Mouse (Mus musculus) neural tube, embryonic 12.5 days (tissue): ENCODE results near the gene Ap1s3. TPM values are rescaled to one million over a fixed set of nuclear protein-coding genes. Genes with fewer than 3 reads are reported as not detected.

Experiments used
- ATAC-seq: fragments of 200-750 bp; cut with Nextera tagmentation; 2 replicates; pipeline ENCODE4 v1.8.0; 2017; ENCODE audit warnings: low read depth, mild to moderate bottlenecking, moderate TSS enrichment, moderate library complexity; ENCODE audit not compliant: low FRiP score
- H3K27ac ChIP-seq: fragments of 300-500 bp; sonication (generic); 2 replicates; pipeline ENCODE4 v1.5.1; 2016
- H3K27me3 ChIP-seq: fragments of 300-500 bp; sonication (generic); replicated peaks from 2 replicates; pipeline ENCODE4 v1.6.1; 2016; ENCODE audit warnings: mild to moderate bottlenecking
- H3K36me3 ChIP-seq: fragments of 300-500 bp; sonication (generic); 2 replicates; pipeline ENCODE4 v1.6.1; 2016; ENCODE audit warnings: mild to moderate bottlenecking
- H3K4me1 ChIP-seq: fragments of 300-500 bp; sonication (generic); 2 replicates; pipeline ENCODE4 v1.6.1; 2016
- H3K4me2 ChIP-seq: fragments of 300-500 bp; sonication (generic); replicated peaks from 2 replicates; pipeline ENCODE4 v1.6.1; 2016; ENCODE audit warnings: mild to moderate bottlenecking
- H3K4me3 ChIP-seq: fragments of 300-500 bp; sonication (generic); 2 replicates; pipeline ENCODE4 v1.5.1; 2016
- H3K9ac ChIP-seq: fragments of 300-500 bp; sonication (generic); 2 replicates; pipeline ENCODE4 v1.6.1; 2016; ENCODE audit warnings: mild to moderate bottlenecking
- H3K9me3 ChIP-seq: fragments of 300-500 bp; sonication (generic); 2 replicates; pipeline ENCODE4 v1.6.1; 2016; ENCODE audit warnings: mild to moderate bottlenecking
- WGBS: fragments of 180-500 bp; shearing (Covaris S2); methylation state at CpG from one replicate; pipeline ENCODE4 v1.1.7; 2016; 5-methylcytosine and 5-hydroxymethylcytosine counted together
- polyA plus RNA-seq: library from polyadenylated mRNA; unstranded; fragments of >200 nt; fragmentation: Nextera tagmentation; extraction: Ambion mirVana; gene quantifications from 2 replicates; pipeline ENCODE4 v1.2.1, GENCODE M21; 2016

Ap1s3 gene
- polyA plus RNA-seq, 1 experiment from 2014 or later, result not detected

DNA sequence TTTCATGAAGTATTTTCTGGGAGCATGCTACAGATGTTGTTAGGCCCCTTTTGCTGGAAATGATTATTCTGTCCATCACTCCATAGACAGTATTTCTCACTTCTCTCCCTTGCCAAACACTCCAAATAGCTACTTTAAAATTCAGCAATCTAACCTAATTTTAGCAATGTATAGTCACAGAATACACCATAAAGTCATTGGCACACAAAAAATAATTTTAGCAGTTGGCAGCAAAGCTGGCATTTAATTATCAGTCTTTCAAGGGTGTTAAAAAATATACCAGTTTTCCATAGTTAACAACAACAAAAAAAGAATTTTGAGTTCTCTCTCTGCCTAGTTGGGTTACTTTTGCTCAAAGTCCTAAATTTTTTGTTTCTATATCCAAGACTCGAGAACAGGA, 14.4 kb downstream of the Ap1s3 start:
- Histone ChIP-seq H3K4me2 (no peak overlapping the region), H3K36me3 (no peaks in the 10 kb centered on the region), H3K4me3 (no peak overlapping the region), H3K27ac (no peak overlapping the region), H3K9me3 (no peaks in the 10 kb centered on the region), H3K4me1 (no peaks in the 10 kb centered on the region), H3K27me3 (no peaks in the 10 kb centered on the region), H3K9ac (no peak overlapping the region)
- no peak for ATAC-seq
- 68% methylated on average over 1 of the region's 1 CpGs for WGBS

- no peak overlapping the region for H3K4me2 ChIP-seq
- no peaks in the 10 kb centered on the region for H3K36me3 ChIP-seq
- ATAC-seq, result no peak
- H3K9me3 ChIP-seq, result no peaks in the 10 kb centered on the region
- no peak overlapping the region for H3K27ac ChIP-seq
- no peak overlapping the region for H3K4me3 ChIP-seq
- no peaks in the 10 kb centered on the region for H3K4me1 ChIP-seq
- WGBS, result 83% methylated on average over 4 of the region's 4 CpGs
- H3K27me3 ChIP-seq, result no peaks in the 10 kb centered on the region
- H3K9ac ChIP-seq, result no peak overlapping the region
Measured at GRCm38 (mm10) chr1:79655819-79656555, 15.8 kb downstream of the Ap1s3 start.

DNA sequence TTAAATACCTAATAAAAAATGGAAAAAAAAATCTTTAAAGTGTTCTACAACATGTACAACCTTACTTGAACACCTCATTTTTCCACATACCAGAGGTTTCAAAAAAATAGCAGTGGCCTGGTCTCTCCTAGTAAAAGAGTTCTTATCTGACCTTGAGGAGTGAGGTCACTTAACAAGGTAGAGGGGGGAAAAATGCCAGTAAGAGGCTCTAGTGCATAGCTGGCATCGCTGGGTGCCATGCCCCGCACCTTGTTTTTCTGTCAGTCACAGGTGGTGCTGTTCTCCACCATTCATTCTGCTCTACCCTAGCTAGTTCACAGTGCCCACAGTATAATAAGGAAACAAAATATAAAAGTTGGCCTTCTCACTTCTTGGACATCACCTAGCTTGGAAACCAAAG, 16.8 kb downstream of the Ap1s3 start:
- Histone ChIP-seq H3K9me3 (no peaks in the 10 kb centered on the region), H3K36me3 (no peaks in the 10 kb centered on the region), H3K27ac (no peak overlapping the region), H3K4me1 (no peaks in the 10 kb centered on the region), H3K9ac (no peak overlapping the region), H3K4me2 (no peak overlapping the region), H3K4me3 (no peak overlapping the region), H3K27me3 (no peaks in the 10 kb centered on the region)
- WGBS, result 100% methylated on average over 2 of the region's 2 CpGs
- ATAC-seq, result no peak

DNA sequence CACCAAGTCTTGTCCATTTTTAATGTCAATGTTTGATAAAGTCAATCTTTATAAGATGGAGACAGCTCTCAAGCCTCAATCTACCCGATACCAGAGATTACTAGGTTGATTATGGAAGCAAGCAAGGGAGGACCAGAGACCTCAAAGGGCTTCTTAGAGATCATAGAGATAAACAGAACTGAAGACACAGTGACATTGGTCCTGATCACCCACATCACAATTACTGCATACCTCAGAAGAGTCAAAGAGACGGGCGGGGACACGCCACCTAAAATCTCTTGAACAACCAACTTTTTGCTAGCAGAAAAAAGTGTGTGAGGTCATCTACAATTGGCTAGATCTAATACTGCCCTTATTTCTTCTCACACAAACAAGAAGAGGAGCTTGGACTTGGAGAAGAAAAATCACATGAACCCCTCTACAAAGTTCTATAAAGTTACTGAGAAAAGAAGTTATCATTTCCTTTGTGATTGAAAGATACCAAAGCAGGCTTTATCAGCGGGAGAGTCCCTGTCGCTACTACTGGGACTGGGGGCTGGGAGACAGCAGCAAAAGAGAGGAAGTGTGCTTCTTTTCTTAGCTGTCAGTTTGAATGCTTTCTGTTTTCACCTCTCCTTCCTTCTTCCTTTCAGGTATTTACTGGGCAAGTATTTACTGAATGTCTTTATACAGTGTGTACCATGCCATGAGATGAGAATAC, 28.2 kb downstream of the Ap1s3 start:
- WGBS, result 92% methylated on average over 6 of the region's 6 CpGs

DNA sequence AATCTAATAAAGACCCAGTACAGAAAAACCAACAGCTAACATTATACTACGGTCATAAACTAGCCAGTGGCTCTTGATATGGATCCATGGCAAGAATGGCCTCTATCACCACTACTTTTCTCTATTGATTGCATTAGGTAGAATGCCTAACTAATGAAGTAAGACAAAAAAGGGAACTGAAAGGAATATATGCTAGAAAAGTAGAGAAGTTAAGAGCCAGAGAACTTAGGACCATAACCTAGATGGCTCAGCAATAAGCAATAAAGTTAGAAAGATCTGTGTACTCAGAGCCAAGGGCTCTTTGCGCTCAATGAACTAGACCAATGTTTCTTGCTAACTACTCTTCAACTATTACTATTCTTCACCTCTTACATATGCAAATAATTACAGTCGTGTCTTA, 29.1 kb downstream of the Ap1s3 start:
- no peak for ATAC-seq
- Histone ChIP-seq H3K9me3 (no peaks in the 10 kb centered on the region), H3K4me1 (no peaks in the 10 kb centered on the region), H3K4me2 (no peak overlapping the region), H3K27ac (no peak overlapping the region), H3K9ac (no peak overlapping the region), H3K27me3 (no peaks in the 10 kb centered on the region), H3K4me3 (no peak overlapping the region), H3K36me3 (no peaks in the 10 kb centered on the region)
- WGBS, result 91% methylated on average over 3 of the region's 3 CpGs

More for the DNA sequence above, 28.2 kb downstream of the Ap1s3 start:
- Histone ChIP-seq H3K9ac (no peak overlapping the region), H3K27me3 (no peaks in the 10 kb centered on the region), H3K27ac (no peak overlapping the region), H3K4me2 (no peak overlapping the region), H3K36me3 (no peaks in the 10 kb centered on the region), H3K4me1 (no peaks in the 10 kb centered on the region), H3K9me3 (no peaks in the 10 kb centered on the region), H3K4me3 (no peak overlapping the region)
- ATAC-seq, result no peak

DNA sequence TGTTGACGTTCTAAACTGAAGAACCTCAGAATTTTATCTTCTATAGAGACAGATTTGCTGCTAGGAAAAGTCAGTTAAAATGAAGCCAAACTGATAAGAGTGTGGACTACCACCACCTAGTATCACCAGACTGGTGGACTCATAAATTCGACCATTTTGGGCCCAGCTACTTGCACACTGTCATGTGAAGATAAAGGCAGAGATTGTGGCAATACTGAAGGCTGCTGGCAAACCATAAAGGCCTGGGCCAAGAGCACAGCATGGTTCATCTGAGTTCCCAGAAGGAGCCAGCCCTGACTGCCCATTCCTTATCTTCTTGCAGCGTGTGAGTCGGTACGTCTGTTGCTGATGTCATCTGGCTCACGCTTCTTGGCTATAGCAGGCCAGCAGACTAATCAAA, 30.4 kb downstream of the Ap1s3 start:
- Histone ChIP-seq H3K27me3 (no peaks in the 10 kb centered on the region), H3K4me3 (no peak overlapping the region), H3K4me2 (no peak overlapping the region), H3K36me3 (no peaks in the 10 kb centered on the region), H3K27ac (no peak overlapping the region), H3K4me1 (no peaks in the 10 kb centered on the region), H3K9me3 (no peaks in the 10 kb centered on the region), H3K9ac (no peak overlapping the region)
- no peak for ATAC-seq
- WGBS, result 93% methylated on average over 6 of the region's 6 CpGs

DNA sequence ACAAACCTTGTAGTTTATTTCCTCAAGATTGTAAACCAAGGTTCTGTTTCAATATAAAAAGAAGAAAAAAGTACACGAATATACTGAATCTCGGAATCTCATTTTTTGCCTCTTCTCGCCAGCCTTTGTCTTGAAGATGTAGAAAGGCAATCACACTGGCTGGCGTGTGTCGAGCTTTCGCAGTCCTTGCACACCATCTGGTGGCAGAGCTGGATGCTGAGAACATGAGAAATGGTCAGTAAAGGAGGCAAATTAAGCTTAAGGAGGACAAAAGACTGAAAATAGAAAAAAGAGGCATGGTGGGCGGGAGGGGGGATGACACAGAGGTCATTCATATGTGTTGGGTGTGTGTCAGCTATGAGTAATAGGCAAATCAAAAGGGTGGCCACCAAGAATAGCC, 31.6 kb downstream of the Ap1s3 start:
- no peaks in the 10 kb centered on the region for H3K36me3 ChIP-seq
- H3K4me1 ChIP-seq, result no peaks in the 10 kb centered on the region
- ATAC-seq, result peak; percentile 80
- H3K27me3 ChIP-seq, result no peaks in the 10 kb centered on the region
- WGBS, result 66% methylated on average over 7 of the region's 7 CpGs
- H3K4me3 ChIP-seq, result no peak overlapping the region
- no peak overlapping the region for H3K9ac ChIP-seq
- no peak overlapping the region for H3K4me2 ChIP-seq
- H3K27ac ChIP-seq, result no peak overlapping the region
- no peaks in the 10 kb centered on the region for H3K9me3 ChIP-seq

DNA sequence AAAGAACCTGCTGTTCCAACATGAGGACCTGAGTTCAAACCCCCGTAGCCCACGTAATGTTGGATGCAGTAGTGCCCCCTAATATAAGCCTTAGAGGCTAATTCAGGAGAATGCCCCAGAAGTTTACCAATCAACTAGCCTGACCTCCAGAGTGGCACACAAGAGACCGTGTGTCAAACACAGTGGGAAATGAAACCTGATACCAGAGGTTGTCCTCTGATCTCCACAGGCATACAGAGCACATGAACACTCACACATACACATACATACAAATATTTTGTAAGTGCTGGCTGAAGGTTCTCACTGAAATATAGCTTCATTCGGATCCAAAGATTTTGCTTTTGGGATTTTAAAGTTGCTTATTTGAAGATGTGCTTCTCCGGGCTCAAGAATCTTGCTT, 32.1 kb downstream of the Ap1s3 start:
- no peak overlapping the region for H3K4me3 ChIP-seq
- no peaks in the 10 kb centered on the region for H3K27me3 ChIP-seq
- ATAC-seq, result no peak
- H3K4me2 ChIP-seq, result no peak overlapping the region
- no peaks in the 10 kb centered on the region for H3K4me1 ChIP-seq
- H3K9me3 ChIP-seq, result no peaks in the 10 kb centered on the region
- H3K9ac ChIP-seq, result no peak overlapping the region
- 73% methylated on average over 5 of the region's 5 CpGs for WGBS
- no peak overlapping the region for H3K27ac ChIP-seq
- H3K36me3 ChIP-seq, result no peaks in the 10 kb centered on the region

GRCm38 (mm10) chr1:79639107-79639506, 32.7 kb downstream of the Ap1s3 start:
- H3K9me3 ChIP-seq, result no peaks in the 10 kb centered on the region
- WGBS, result 91% methylated on average over 6 of the region's 6 CpGs
- no peak overlapping the region for H3K9ac ChIP-seq
- ATAC-seq, result no peak
- H3K36me3 ChIP-seq, result no peaks in the 10 kb centered on the region
- no peak overlapping the region for H3K4me3 ChIP-seq
- no peak overlapping the region for H3K4me2 ChIP-seq
- H3K27me3 ChIP-seq, result no peaks in the 10 kb centered on the region
- no peaks in the 10 kb centered on the region for H3K4me1 ChIP-seq
- no peak overlapping the region for H3K27ac ChIP-seq

GRCm38 (mm10) chr1:79637768-79638167, 34.0 kb downstream of the Ap1s3 start:
- no peak overlapping the region for H3K9ac ChIP-seq
- no peak for ATAC-seq
- H3K27me3 ChIP-seq, result no peaks in the 10 kb centered on the region
- 97% methylated on average over 2 of the region's 2 CpGs for WGBS
- H3K9me3 ChIP-seq, result no peaks in the 10 kb centered on the region
- no peaks in the 10 kb centered on the region for H3K4me1 ChIP-seq
- H3K4me3 ChIP-seq, result no peak overlapping the region
- no peak overlapping the region for H3K27ac ChIP-seq
- no peaks in the 10 kb centered on the region for H3K36me3 ChIP-seq
- no peak overlapping the region for H3K4me2 ChIP-seq

DNA sequence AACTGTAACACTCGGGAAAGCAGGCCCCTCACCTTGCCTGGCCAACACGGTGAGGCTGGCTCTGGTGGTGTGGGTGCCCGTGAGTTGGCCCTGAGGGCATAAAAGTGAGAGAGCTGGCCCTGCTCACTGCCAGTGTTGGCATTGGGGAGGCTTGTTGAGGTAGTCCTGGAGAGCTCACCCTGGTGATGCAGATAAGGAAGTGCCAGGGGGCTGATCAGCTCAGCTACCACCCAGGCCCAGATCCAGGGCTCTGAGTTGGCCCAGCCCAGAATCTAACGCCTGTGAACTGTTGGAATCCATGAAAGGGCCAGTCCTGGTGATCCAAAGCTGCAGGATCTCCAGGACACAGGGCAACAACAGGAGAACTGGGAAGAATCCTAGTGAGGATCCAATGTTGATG, 40.3 kb downstream of the Ap1s3 start:
- H3K4me1 ChIP-seq, result no peaks in the 10 kb centered on the region
- no peaks in the 10 kb centered on the region for H3K9me3 ChIP-seq
- no peak overlapping the region for H3K27ac ChIP-seq
- WGBS, result 94% methylated on average over 4 of the region's 4 CpGs
- no peak overlapping the region for H3K9ac ChIP-seq
- H3K36me3 ChIP-seq, result no peaks in the 10 kb centered on the region
- H3K4me2 ChIP-seq, result no peak overlapping the region
- H3K27me3 ChIP-seq, result no peaks in the 10 kb centered on the region
- no peak overlapping the region for H3K4me3 ChIP-seq
- no peak for ATAC-seq

GRCm38 (mm10) chr1:79629726-79630125, 42.0 kb downstream of the Ap1s3 start:
- Histone ChIP-seq H3K9me3 (no peaks in the 10 kb centered on the region), H3K4me2 (no peak overlapping the region), H3K27me3 (no peaks in the 10 kb centered on the region), H3K4me1 (no peaks in the 10 kb centered on the region), H3K36me3 (no peaks in the 10 kb centered on the region), H3K4me3 (no peak overlapping the region), H3K9ac (no peak overlapping the region), H3K27ac (no peak overlapping the region)
- WGBS, result 78% methylated on average over 5 of the region's 5 CpGs
- ATAC-seq, result no peak

DNA sequence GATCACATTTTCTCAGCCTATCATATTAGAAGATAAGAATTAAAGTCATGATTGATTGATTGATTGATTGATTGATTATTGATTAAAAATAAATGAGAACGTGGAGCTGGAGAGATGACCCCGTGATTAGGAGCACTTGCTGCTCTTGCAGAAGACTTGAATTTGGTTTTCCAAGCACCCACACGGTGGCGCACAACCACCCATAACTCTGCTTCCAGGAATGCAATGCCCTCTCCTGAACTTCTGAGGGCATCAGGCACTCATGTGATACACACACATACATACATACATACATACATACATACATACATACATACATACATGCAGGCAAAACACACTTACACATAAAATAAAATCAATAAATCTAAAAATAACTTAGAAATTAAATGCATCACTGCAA, 45.6 kb downstream of the Ap1s3 start:
- Histone ChIP-seq H3K27ac (no peak overlapping the region), H3K4me2 (no peak overlapping the region), H3K27me3 (no peaks in the 10 kb centered on the region), H3K4me1 (no peaks in the 10 kb centered on the region), H3K36me3 (no peaks in the 10 kb centered on the region), H3K4me3 (no peak overlapping the region), H3K9ac (no peak overlapping the region), H3K9me3 (no peaks in the 10 kb centered on the region)
- no peak for ATAC-seq
- WGBS, result 69% methylated on average over 4 of the region's 4 CpGs
